Mouse (Mus musculus): ENCODE measurements around the gene Olfr1505. TPM values are rescaled to one million over a fixed set of nuclear protein-coding genes. Genes with fewer than 3 reads are reported as not detected.

Olfr1505 gene
- not detected in 4 replicates for total RNA-seq (2023; ENCODE audit: inconsistent age)

DNA sequence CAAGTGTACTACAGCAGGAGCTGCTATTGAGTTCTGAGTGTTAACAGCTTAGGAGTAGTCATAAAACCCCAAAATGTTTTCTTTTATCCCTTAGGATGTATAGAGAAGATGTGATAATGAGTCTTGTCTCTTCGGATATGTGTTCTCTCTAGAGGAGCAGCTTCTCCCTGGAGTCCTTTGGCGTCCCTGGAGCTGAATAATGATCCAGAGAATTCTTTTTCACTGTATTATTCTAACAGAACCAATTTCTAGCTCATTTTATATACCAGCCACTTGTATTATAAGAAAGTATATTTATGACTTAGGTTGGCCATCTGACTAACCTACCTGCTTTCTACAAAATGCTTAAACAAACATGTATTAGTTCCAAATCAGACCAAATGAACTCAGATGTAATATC lies at the start of gene Olfr1505:
Olfr1505 (plus strand) TSS at position 301 of the 400 bp plus-strand sequence.

DNA sequence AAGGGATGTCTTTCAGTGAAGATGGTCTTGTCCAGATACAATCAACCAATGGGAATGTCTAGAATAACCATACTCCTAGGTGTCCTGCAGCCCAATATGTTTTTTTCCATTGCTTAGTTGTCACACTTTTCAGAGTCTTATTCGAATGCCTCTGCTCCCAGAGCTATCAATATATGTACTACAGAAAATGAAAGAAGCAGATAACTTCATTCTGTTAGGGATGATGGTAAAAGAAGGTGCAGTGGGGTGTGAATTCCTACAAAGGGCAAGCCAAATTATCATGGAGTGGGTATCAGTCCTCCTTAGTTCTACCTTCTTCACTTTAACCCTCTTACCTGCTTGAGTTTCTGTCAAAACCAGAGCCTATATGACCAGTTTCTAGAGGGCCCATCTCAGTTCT lies 15.5 kb upstream of the Olfr1505 start, which contains the start of gene Olfr1504:
Olfr1504 (minus strand) TSS at position 101 of the 400 bp plus-strand sequence.

Other genes with a start within 250 kb of the Olfr1505 start
- gene Olfr1491, start 216.3 kb upstream of the Olfr1505 start, total RNA-seq (2023; ENCODE audit: inconsistent age), result not detected in 4 replicates
- gene Olfr1493-ps1, start 190.3 kb upstream of the Olfr1505 start, total RNA-seq (2023; ENCODE audit: inconsistent age), result not detected in 4 replicates
- not detected in 4 replicates for gene Olfr1494, start 173.8 kb upstream of the Olfr1505 start, total RNA-seq (2023; ENCODE audit: inconsistent age)
- gene Olfr1495, start 148.9 kb upstream of the Olfr1505 start, total RNA-seq (2023; ENCODE audit: inconsistent age), result not detected in 4 replicates
- not detected in 4 replicates for gene Olfr1496, start 135.7 kb upstream of the Olfr1505 start, total RNA-seq (2023; ENCODE audit: inconsistent age)
- gene Olfr1497, start 115.3 kb upstream of the Olfr1505 start, total RNA-seq (2023; ENCODE audit: inconsistent age), result not detected in 4 replicates
- gene Olfr1499, start 94.1 kb upstream of the Olfr1505 start, total RNA-seq (2023; ENCODE audit: inconsistent age), result not detected in 4 replicates
- gene Olfr1500, start 83.0 kb upstream of the Olfr1505 start, total RNA-seq (2023; ENCODE audit: inconsistent age), result not detected in 4 replicates
- not detected in 4 replicates for gene Olfr1501, start 62.8 kb upstream of the Olfr1505 start, total RNA-seq (2023; ENCODE audit: inconsistent age)
- not detected in 4 replicates for gene Olfr1502, start 51.7 kb upstream of the Olfr1505 start, total RNA-seq (2023; ENCODE audit: inconsistent age)
- not detected in 4 replicates for gene Olfr1504, start 15.6 kb upstream of the Olfr1505 start, total RNA-seq (2023; ENCODE audit: inconsistent age)